Mouse (Mus musculus) stomach, embryonic 14.5 days (tissue): Measurements from ENCODE around the gene Nacc1. TPM values are rescaled to one million over a fixed set of nuclear protein-coding genes. Genes with fewer than 3 reads are reported as not detected.
A peak's percentile ranks its signal among the peaks of the same experiment; 100 is the strongest.
"Not testable (repeated sequence)": the region's sequence is repeated elsewhere in the genome, so short reads cannot be mapped to it uniquely, and the experiment has no call there.

ENCODE experiments used
- ATAC-seq: fragments of 200-750 bp; cut with Nextera tagmentation; 2 replicates; pipeline ENCODE4 v1.8.0; 2017; ENCODE audit warnings: low read depth, moderate TSS enrichment; ENCODE audit not compliant: insufficient number of reproducible peaks, insufficient read depth, low FRiP score
- H3K27ac ChIP-seq: fragments of 300-500 bp; sonication (generic); 2 replicates; pipeline ENCODE4 v1.5.1; 2014; ENCODE audit warnings: mild to moderate bottlenecking, low read length, moderate library complexity, mixed read lengths
- H3K27me3 ChIP-seq: fragments of 300-500 bp; sonication (generic); 2 replicates; pipeline ENCODE4 v1.6.1; 2014; ENCODE audit warnings: low read length, control low read depth, mixed read lengths; ENCODE audit not compliant: control insufficient read depth, insufficient read depth
- H3K36me3 ChIP-seq: fragments of 300-500 bp; sonication (generic); 2 replicates; pipeline ENCODE4 v1.6.1; 2014; ENCODE audit warnings: mild to moderate bottlenecking, control low read depth, low read length, moderate library complexity, mixed read lengths; ENCODE audit not compliant: control insufficient read depth, insufficient read depth
- H3K4me1 ChIP-seq: fragments of 300-500 bp; sonication (generic); 2 replicates; pipeline ENCODE4 v1.6.1; 2014; ENCODE audit warnings: low read length, control low read depth, mixed read lengths; ENCODE audit not compliant: control insufficient read depth, insufficient read depth
- H3K4me2 ChIP-seq: fragments of 300-500 bp; sonication (generic); replicated peaks from 2 replicates; pipeline ENCODE4 v1.6.1; 2014; ENCODE audit warnings: low read depth, low read length, control low read depth
- H3K4me3 ChIP-seq: fragments of 300-500 bp; sonication (generic); 2 replicates; pipeline ENCODE4 v1.5.1; 2014; ENCODE audit warnings: low read depth, low read length, control low read depth
- H3K9ac ChIP-seq: fragments of 300-500 bp; sonication (generic); replicated peaks from 2 replicates; pipeline ENCODE4 v1.6.1; 2014; ENCODE audit warnings: low read depth, mild to moderate bottlenecking, control low read depth, low read length, moderate library complexity, mixed read lengths
- H3K9me3 ChIP-seq: fragments of 300-500 bp; sonication (generic); 2 replicates; pipeline ENCODE4 v1.6.1; 2016; ENCODE audit warnings: low read depth, low read length, control low read depth; ENCODE audit not compliant: control insufficient read depth
- WGBS: fragments of 180-500 bp; shearing (Covaris S2); extraction: QIAGEN DNeasy Blood & Tissue Kit; methylation state at CpG from one replicate; pipeline ENCODE4 v1.1.7; 2014; 5-methylcytosine and 5-hydroxymethylcytosine counted together
- polyA plus RNA-seq: library from polyadenylated mRNA; unstranded; fragments of >200 nt; fragmentation: Nextera tagmentation; extraction: Ambion mirVana; gene quantifications from 2 replicates; pipeline ENCODE4 v1.2.1, GENCODE M21; 2014

Gene Nacc1
- polyA plus RNA-seq, 1 experiment from 2014 or later: 25.7 TPM

DNA sequence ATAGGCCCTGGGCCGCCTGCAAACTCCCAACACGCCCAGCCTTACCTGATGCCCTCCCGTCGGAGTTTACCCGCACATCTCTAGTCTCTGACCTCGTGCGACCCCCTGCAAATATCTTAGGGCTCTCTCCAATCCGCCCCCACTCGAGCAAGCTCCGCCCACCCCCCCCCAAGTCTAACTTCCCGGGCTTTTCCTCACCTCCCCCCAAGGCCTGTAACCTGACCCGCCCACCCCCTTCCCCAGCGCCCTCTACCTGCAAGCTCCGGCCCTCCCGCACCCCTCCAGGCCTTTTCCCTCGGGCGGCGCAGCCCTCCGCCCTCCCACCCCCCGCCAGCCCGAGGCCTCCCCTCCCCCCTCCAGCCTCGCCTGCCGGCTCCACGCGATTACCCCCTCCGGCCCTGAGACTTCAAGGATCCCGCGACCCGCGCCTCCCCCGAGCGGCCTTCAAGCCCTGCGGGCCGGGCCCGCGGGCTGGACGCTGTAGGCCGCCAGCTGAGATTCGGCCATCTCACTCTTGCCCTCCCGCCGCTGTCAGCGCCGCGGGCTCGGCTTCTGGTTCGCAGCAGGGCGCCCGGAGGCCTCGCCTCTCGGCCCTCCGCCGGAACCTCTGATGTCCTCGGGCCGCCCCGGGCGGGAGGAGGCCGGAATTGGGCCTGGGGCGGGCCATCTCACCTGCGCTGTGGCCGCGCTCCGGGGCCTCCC lies 508 bp downstream of the Nacc1 start:
- Histone ChIP-seq H3K9me3 (no peaks in the 10 kb centered on the region), H3K9ac (peak overlapping the region; percentile 96), H3K4me1 (peaks cover 31% of the 10 kb centered on the region), H3K27ac (peak overlapping the region; percentile 96), H3K4me3 (peak overlapping the region; percentile 99), H3K4me2 (peak overlapping the region; percentile 88), H3K27me3 (no peaks in the 10 kb centered on the region), H3K36me3 (peaks cover 13% of the 10 kb centered on the region)
- WGBS: under 1% methylated on average over 61 of the region's 62 CpGs
- peak; percentile 37; the same call in 1 of the 2 replicates for ATAC-seq

GRCm38 (mm10) chr8:84686191-84687002 lies 1.3 kb downstream of the Nacc1 start, which contains the start of gene Trmt1:
Gene Trmt1 (plus strand): TSS chr8:84686307.
- 8% methylated on average over 20 of the region's 20 CpGs for WGBS
- peak; percentile 16; the same call in 1 of the 2 replicates for ATAC-seq
- H3K9ac ChIP-seq: peak within 1 kb of the TSS; percentile 96
- H3K9me3 ChIP-seq: no peaks in the 10 kb centered on the region
- no peaks in the 10 kb centered on the region for H3K27me3 ChIP-seq
- peak within 1 kb of the TSS; percentile 96 for H3K27ac ChIP-seq
- H3K4me2 ChIP-seq: peak within 1 kb of the TSS; percentile 88
- H3K4me1 ChIP-seq: peaks cover 31% of the 10 kb centered on the region
- H3K36me3 ChIP-seq: peaks cover 9% of the 10 kb centered on the region; the same call in 1 of the 2 replicates
- peak within 1 kb of the TSS; percentile 99 for H3K4me3 ChIP-seq

GRCm38 (mm10) chr8:84684537-84684936 lies 3.1 kb downstream of the Nacc1 start:
- Histone ChIP-seq H3K9me3 (no peaks in the 10 kb centered on the region), H3K36me3 (peaks cover 4% of the 10 kb centered on the region; the same call in 1 of the 2 replicates), H3K9ac (no peak overlapping the region), H3K4me2 (no peak overlapping the region), H3K27me3 (no peaks in the 10 kb centered on the region), H3K4me3 (no peak overlapping the region), H3K27ac (no peak overlapping the region), H3K4me1 (peaks cover 22% of the 10 kb centered on the region)
- ATAC-seq: no peak
- WGBS: 68% methylated on average over 3 of the region's 3 CpGs

DNA sequence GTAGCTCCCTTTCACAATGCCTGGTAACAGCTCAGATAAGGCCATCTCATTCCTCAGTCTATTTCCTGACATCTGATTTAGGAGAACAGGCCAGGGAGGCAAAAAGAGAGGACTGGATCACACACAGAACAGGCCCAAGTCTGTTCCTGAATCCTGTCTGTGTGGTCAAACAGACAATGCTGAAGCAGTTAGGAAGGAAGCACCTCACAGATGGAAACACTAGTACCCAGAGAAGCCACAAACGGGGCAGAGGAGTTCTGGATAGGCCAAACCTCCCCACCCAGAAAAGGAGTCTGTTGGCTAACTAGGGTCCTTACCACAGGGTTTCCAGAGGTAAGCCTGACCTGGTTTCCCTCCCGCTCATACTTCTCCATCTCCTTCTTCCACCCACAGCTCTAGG lies 5.4 kb downstream of the Nacc1 start:
- Histone ChIP-seq H3K27ac (no peak overlapping the region), H3K9ac (no peak overlapping the region), H3K27me3 (no peaks in the 10 kb centered on the region), H3K36me3 (peaks cover 5% of the 10 kb centered on the region; the same call in 1 of the 2 replicates), H3K4me3 (no peak overlapping the region), H3K9me3 (no peaks in the 10 kb centered on the region), H3K4me2 (no peak overlapping the region), H3K4me1 (peaks cover 16% of the 10 kb centered on the region)
- ATAC-seq: no peak
- 83% methylated on average over 2 of the region's 2 CpGs for WGBS

DNA sequence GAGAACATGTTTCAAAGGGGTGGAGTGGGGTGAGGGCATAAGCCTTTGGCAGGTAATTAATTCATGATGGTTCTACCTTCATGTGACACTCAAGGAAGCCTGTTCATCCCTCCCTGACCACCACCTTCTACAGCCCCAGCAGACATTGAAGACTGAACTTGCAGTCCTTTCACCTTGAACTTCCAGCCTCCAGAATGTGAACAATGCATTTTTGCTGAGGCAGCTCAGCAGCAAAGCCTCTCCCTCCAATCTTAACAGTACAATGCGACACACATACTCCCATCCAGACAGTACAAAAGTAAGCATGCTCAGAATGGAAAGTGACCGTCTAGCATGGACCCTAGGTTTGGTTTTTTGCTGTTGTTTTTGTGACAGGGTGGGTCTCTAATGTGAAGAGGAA lies 6.2 kb downstream of the Nacc1 start:
- ATAC-seq: no peak
- Histone ChIP-seq H3K27ac (no peak overlapping the region), H3K36me3 (peaks cover 8% of the 10 kb centered on the region; the same call in 1 of the 2 replicates), H3K4me1 (peaks cover 12% of the 10 kb centered on the region), H3K4me2 (no peak overlapping the region), H3K9ac (no peak overlapping the region), H3K9me3 (no peaks in the 10 kb centered on the region), H3K4me3 (no peak overlapping the region), H3K27me3 (no peaks in the 10 kb centered on the region)
- 86% methylated on average over 2 of the region's 2 CpGs for WGBS

GRCm38 (mm10) chr8:84677305-84677704 lies 10.4 kb downstream of the Nacc1 start:
- no peak for ATAC-seq
- H3K4me3 ChIP-seq: no peak overlapping the region
- WGBS: 89% methylated on average over 5 of the region's 5 CpGs
- no peaks in the 10 kb centered on the region for H3K4me1 ChIP-seq
- no peak overlapping the region for H3K4me2 ChIP-seq
- H3K9me3 ChIP-seq: no peaks in the 10 kb centered on the region
- H3K9ac ChIP-seq: no peak overlapping the region
- no peaks in the 10 kb centered on the region for H3K27me3 ChIP-seq
- peaks cover 41% of the 10 kb centered on the region for H3K36me3 ChIP-seq
- no peak overlapping the region for H3K27ac ChIP-seq

DNA sequence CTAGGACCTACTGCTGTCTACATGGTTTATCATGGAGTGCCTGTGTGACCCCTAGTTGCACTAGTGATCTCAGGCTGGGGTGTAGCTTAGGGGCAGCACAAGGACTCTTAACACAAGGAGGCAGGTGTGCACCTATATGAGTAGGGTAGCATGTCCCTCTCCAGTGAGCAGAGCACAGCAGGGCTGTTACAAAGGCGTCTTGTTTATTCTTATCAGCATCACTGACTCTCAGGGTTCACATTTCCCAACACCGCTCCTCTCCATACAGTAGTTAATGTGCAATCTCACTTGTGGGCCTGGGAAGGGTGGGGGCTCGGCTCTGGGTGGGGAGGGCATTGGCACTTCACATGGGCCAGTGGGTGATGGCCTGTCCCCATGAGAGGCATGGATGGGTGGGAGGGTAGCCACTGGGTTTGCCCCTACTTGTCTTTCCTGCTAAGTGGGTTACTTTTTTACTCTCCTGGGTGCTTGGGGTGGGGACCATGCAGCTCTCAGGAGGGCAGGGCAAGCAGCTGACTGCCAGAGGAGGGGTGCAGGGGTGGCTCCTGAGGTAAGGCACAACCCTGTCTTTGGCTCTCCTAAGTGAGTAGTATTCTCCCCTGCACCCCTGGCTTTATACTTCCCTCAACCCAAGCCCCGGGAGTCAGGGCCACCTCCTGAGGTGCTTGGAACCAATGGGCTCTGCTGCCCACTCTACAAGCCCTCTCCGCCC lies 17.2 kb downstream of the Nacc1 start:
- not testable (repeated sequence) for H3K9ac ChIP-seq, H3K27me3 ChIP-seq, H3K4me2 ChIP-seq, H3K4me3 ChIP-seq, H3K9me3 ChIP-seq, H3K27ac ChIP-seq, H3K4me1 ChIP-seq
- ATAC-seq: peak; percentile 21; the same call in 1 of the 2 replicates
- H3K36me3 ChIP-seq: peaks cover 32% of the 10 kb centered on the region
- WGBS: 82% methylated on average over 5 of the region's 5 CpGs
